Comparison of ENCODE assay signal across 22 mouse cellular contexts in genomic region chr1:36173461-36173860, GRCm38 (mm10).
DNase-seq lines count a peak whose midpoint lies in the region; ATAC-seq lines count a peak whose summit lies in the region.
"Had no signal": no experiment of that assay in that cellular context is flagged by ENCODE, and none has a peak within 500 bp of the region (broad histone marks: within the 10 kb centered on the region; RNA-seq: fewer than 3 reads in every experiment).

No protein-coding gene starts in this region.

- no peak overlapping the region for H3K4me3 ChIP-seq in heart, embryonic 10.5 days
- H3K4me3 ChIP-seq in kidney, embryonic 16.5 days (ENCODE audit: low read length): no peak overlapping the region
- no peak overlapping the region for H3K4me3 ChIP-seq in midbrain, embryonic 10.5 days
- H3K4me3 ChIP-seq: embryonic facial prominence, embryonic 12.5 days; erythroblast, embryonic 14.5 days; heart, embryonic 15.5 days; limb, embryonic 15.5 days; liver, embryonic 15.5 days; midbrain, embryonic 12.5 days had no signal

- no peaks in the 10 kb centered on the region for H3K9me3 ChIP-seq in heart, embryonic 10.5 days
- no peaks in the 10 kb centered on the region for H3K9me3 ChIP-seq in kidney, embryonic 16.5 days (ENCODE audit: low read length)
- no peaks in the 10 kb centered on the region for H3K9me3 ChIP-seq in midbrain, embryonic 10.5 days (replicated peaks)
- H3K9me3 ChIP-seq: embryonic facial prominence, embryonic 12.5 days; heart, embryonic 15.5 days; limb, embryonic 15.5 days; liver, embryonic 15.5 days; midbrain, embryonic 12.5 days had no signal

- peak; percentile 12 for DNase-seq in heart, adult 8-10 months (ENCODE audit: low spot score)
- DNase-seq in heart, embryonic 10.5 days (ENCODE audit: low spot score): no peak
- DNase-seq in kidney, postnatal 36 days: peak; percentile 13 to 33
- DNase-seq in adipocyte (ENCODE audit: low spot score): peak; percentile 3
- DNase-seq in midbrain, embryonic 10.5 days (ENCODE audit: low spot score): no peak
- DNase-seq in layer of hippocampus, postnatal 14 days (ENCODE audit: low spot score in 2 of 2): no peak
- DNase-seq: adrenal gland, postnatal 25 days; cerebellum, adult 2 months; gastrocnemius, postnatal 36 days; retina, postnatal 1 day; right cerebral cortex, postnatal 4 days; thymus, adult 2 months had no signal

- no peak for ATAC-seq in kidney, embryonic 16.5 days (ENCODE audit: low FRiP score, low TSS enrichment)
- ATAC-seq: forebrain, embryonic 14.5 days had no signal

- H3K27ac ChIP-seq in heart, embryonic 10.5 days: no peak overlapping the region
- no peak overlapping the region for H3K27ac ChIP-seq in kidney, embryonic 16.5 days (ENCODE audit: low read length)
- H3K27ac ChIP-seq in midbrain, embryonic 10.5 days (replicated peaks): no peak overlapping the region
- H3K27ac ChIP-seq: embryonic facial prominence, embryonic 12.5 days; heart, embryonic 15.5 days; hindbrain, embryonic 14.5 days; limb, embryonic 15.5 days; liver, embryonic 15.5 days; macrophage; midbrain, embryonic 12.5 days had no signal

- H3K4me1 ChIP-seq in heart, embryonic 10.5 days: no peaks in the 10 kb centered on the region
- no peaks in the 10 kb centered on the region for H3K4me1 ChIP-seq in kidney, embryonic 16.5 days (ENCODE audit: insufficient read depth, low read length)
- H3K4me1 ChIP-seq in midbrain, embryonic 10.5 days: no peaks in the 10 kb centered on the region
- H3K4me1 ChIP-seq: embryonic facial prominence, embryonic 12.5 days; heart, embryonic 15.5 days; limb, embryonic 15.5 days; liver, embryonic 15.5 days; midbrain, embryonic 12.5 days had no signal

- no peaks in the 10 kb centered on the region for H3K27me3 ChIP-seq in heart, embryonic 10.5 days (ENCODE audit: insufficient read depth, poor library complexity, severe bottlenecking)
- H3K27me3 ChIP-seq in kidney, embryonic 16.5 days (ENCODE audit: insufficient read depth, low read length): no peaks in the 10 kb centered on the region
- H3K27me3 ChIP-seq in midbrain, embryonic 10.5 days (ENCODE audit: low read depth, poor library complexity, severe bottlenecking): no peaks in the 10 kb centered on the region
- H3K27me3 ChIP-seq: embryonic facial prominence, embryonic 12.5 days; heart, embryonic 15.5 days; limb, embryonic 15.5 days; liver, embryonic 15.5 days; midbrain, embryonic 12.5 days had no signal

- no peak overlapping the region for H3K9ac ChIP-seq in kidney, embryonic 16.5 days (replicated peaks; ENCODE audit: low read length)
- H3K9ac ChIP-seq: embryonic facial prominence, embryonic 12.5 days; heart, embryonic 15.5 days; hindbrain, embryonic 14.5 days; limb, embryonic 15.5 days; liver, embryonic 15.5 days; midbrain, embryonic 12.5 days had no signal

- 82% methylated on average over 8 of the region's 8 CpGs for WGBS in heart, embryonic 10.5 days
- 82% methylated on average over 8 of the region's 8 CpGs for WGBS in kidney, embryonic 16.5 days
- whole genome bisulfite sequencing in midbrain, embryonic 10.5 days: 94% methylated on average over 8 of the region's 8 CpGs

- peaks cover 80% of the 10 kb centered on the region for H3K36me3 ChIP-seq in heart, embryonic 10.5 days
- H3K36me3 ChIP-seq in kidney, embryonic 16.5 days (ENCODE audit: insufficient read depth, low read length): peaks cover 48% of the 10 kb centered on the region
- peaks cover 96% of the 10 kb centered on the region for H3K36me3 ChIP-seq in midbrain, embryonic 10.5 days

- H3K4me2 ChIP-seq in kidney, embryonic 16.5 days (replicated peaks; ENCODE audit: low read depth, low read length): no peak overlapping the region
- H3K4me2 ChIP-seq: embryonic facial prominence, embryonic 12.5 days; heart, embryonic 15.5 days; hindbrain, embryonic 14.5 days; limb, embryonic 15.5 days; liver, embryonic 15.5 days; midbrain, embryonic 12.5 days had no signal

Comparison
In these comparisons a context has a peak if more than half of its experiments do, and no peak if none do; other contexts are left out.
1. DNase-seq: peak in heart, adult 8-10 months (single experiment), kidney, postnatal 36 days (2 of 2) and adipocyte (single experiment); none in heart, embryonic 10.5 days (single experiment), midbrain, embryonic 10.5 days (single experiment) and layer of hippocampus, postnatal 14 days (0 of 2).